Mouse (Mus musculus): ENCODE measurements around the gene Ifitm7.
"Not testable (repeated sequence)": the region's sequence is repeated elsewhere in the genome, so short reads cannot be mapped to it uniquely, and the experiment has no call there.

DNA sequence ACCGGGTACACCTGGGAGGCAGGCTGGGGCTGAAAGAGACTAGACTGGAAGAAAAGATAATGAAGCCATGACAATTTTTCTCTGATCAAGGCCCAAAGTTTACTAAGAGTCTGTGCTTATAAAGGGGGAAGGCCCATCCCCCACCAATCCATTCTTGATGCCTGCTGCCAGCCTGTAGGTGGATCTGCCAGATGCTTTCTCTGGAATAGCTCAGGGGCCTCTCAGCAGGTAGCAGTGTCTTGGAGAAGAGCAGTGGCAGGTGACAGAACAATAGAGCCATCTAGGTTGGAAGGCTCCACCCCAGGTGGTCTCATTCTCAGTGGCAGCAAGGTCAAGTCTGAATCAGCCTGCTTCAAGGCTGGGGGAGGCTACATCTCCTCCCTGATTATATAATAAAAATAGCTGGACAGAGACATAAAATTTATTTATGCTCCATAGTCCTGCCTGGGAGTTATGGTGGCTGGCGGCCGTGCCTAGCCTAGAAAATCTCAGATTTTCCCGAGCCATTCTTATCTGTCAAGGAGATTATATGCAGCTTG is 10.3 kb downstream of the Ifitm7 start:
- not testable (repeated sequence) for TF ChIP-seq CTCF (IDR thresholded peaks at IDR 0.05; ENCODE audit: low read depth, low read length); POLR2A (IDR thresholded peaks at IDR 0.05; ENCODE audit: insufficient read depth, low read length)
- peak; percentile 86 for TF ChIP-seq EP300 (IDR thresholded peaks at IDR 0.05; ENCODE audit: insufficient read depth, low read depth, low read length)
